Mouse (Mus musculus) intestine, postnatal 0 days (tissue): ENCODE results near the gene Myg1. TPM values are rescaled to one million over a fixed set of nuclear protein-coding genes. Genes with fewer than 3 reads are reported as not detected.

Experiments
- ATAC-seq: fragments of 200-750 bp; cut with Nextera tagmentation; 2 replicates; pipeline ENCODE4 v1.8.0; 2017; ENCODE audit warnings: mild to moderate bottlenecking, moderate TSS enrichment, moderate library complexity
- H3K27ac ChIP-seq: fragments of 300-500 bp; sonication (generic); 2 replicates; pipeline ENCODE4 v1.5.1; 2014; ENCODE audit warnings: mild to moderate bottlenecking, low read depth, low read length, moderate library complexity
- H3K27me3 ChIP-seq: fragments of 300-500 bp; sonication (generic); replicated peaks from 2 replicates; pipeline ENCODE4 v1.6.1; 2014; ENCODE audit warnings: low read length, mixed read lengths; ENCODE audit not compliant: control insufficient read depth, insufficient read depth
- H3K36me3 ChIP-seq: fragments of 300-500 bp; sonication (generic); 2 replicates; pipeline ENCODE4 v1.6.1; 2014; ENCODE audit warnings: mild to moderate bottlenecking, moderate library complexity; ENCODE audit not compliant: control insufficient read depth, insufficient read depth
- H3K4me1 ChIP-seq: fragments of 300-500 bp; sonication (generic); replicated peaks from 2 replicates; pipeline ENCODE4 v1.6.1; 2014; ENCODE audit warnings: antibody characterized with exemption, low read length, mixed read lengths; ENCODE audit not compliant: control insufficient read depth, insufficient read depth
- H3K4me2 ChIP-seq: fragments of 300-500 bp; sonication (generic); replicated peaks from 2 replicates; pipeline ENCODE4 v1.6.1; 2014; ENCODE audit warnings: low read depth, mild to moderate bottlenecking, moderate library complexity
- H3K4me3 ChIP-seq: fragments of 300-500 bp; sonication (generic); 2 replicates; pipeline ENCODE4 v1.5.1; 2014; ENCODE audit warnings: low read depth, low read length
- H3K9ac ChIP-seq: fragments of 300-500 bp; sonication (generic); 2 replicates; pipeline ENCODE4 v1.6.1; 2014; ENCODE audit warnings: mild to moderate bottlenecking, low read depth, low read length
- H3K9me3 ChIP-seq: fragments of 300-500 bp; sonication (generic); 2 replicates; pipeline ENCODE4 v1.6.1; 2016; ENCODE audit warnings: mixed run types; ENCODE audit not compliant: control insufficient read depth
- CTCF ChIP-seq: sonication (generic); IDR thresholded peaks from 2 replicates; pipeline ENCODE4 v1.5.1; 2016; ENCODE audit warnings: low read depth, mild to moderate bottlenecking, control low read depth, antibody characterized with exemption, moderate library complexity
- WGBS: fragments of 180-500 bp; shearing (Covaris S2); extraction: QIAGEN DNeasy Blood & Tissue Kit; methylation state at CpG from one replicate; pipeline ENCODE4 v1.1.7; 2014; 5-methylcytosine and 5-hydroxymethylcytosine counted together
- polyA plus RNA-seq: library from polyadenylated mRNA; unstranded; fragments of >200 nt; fragmentation: Nextera tagmentation; extraction: Ambion mirVana; gene quantifications from 2 replicates; pipeline ENCODE4 v1.2.1, GENCODE M21; 2015

Myg1 gene
- polyA plus RNA-seq, 1 experiment from 2014 or later: 41.5 TPM

DNA sequence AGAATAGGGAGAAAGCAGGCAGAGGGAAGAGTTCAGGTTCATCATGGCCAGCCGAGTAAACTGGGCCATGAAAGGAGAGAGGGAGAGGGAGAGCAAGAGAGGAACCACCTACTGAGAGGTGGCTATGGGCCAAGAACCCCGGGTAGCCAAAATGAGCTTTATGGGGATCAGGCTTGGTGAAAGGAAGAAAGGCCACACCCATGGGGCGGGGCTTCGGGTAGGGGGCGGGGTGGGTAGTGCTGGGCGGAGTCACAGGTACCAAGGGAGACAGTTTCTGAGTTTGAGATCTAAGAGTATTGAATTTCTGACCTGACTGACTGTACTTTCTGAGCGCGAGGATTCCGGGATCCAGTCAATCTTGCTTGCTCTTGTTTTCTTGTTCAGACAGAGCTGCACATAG lies 55.1 kb downstream of the Myg1 start:
- H3K36me3 ChIP-seq: no peaks in the 10 kb centered on the region
- ATAC-seq: no peak
- no peaks in the 10 kb centered on the region for H3K9me3 ChIP-seq
- H3K4me1 ChIP-seq: no peaks in the 10 kb centered on the region
- no peak for TF ChIP-seq CTCF
- 47% methylated on average over 9 of the region's 9 CpGs for WGBS
- no peak overlapping the region for H3K4me2 ChIP-seq
- no peak overlapping the region for H3K9ac ChIP-seq
- no peak overlapping the region for H3K27ac ChIP-seq
- no peak overlapping the region for H3K4me3 ChIP-seq
- no peaks in the 10 kb centered on the region for H3K27me3 ChIP-seq

Other genes starting within 250 kb of the Myg1 start
- gene Tns2, start 231.3 kb upstream of the Myg1 start, polyA plus RNA-seq: 11.7 and 15.0 TPM in 2 replicates
- 26.3 and 26.7 TPM in 2 replicates for gene Spryd3, start 195.5 kb upstream of the Myg1 start, polyA plus RNA-seq
- gene Igfbp6, start 187.3 kb upstream of the Myg1 start, polyA plus RNA-seq: 27.8 and 29.1 TPM in 2 replicates
- 52.7 and 56.7 TPM in 2 replicates for gene Soat2, start 181.2 kb upstream of the Myg1 start, polyA plus RNA-seq
- gene Zfp740, start 128.5 kb upstream of the Myg1 start, polyA plus RNA-seq: 14.1 and 16.0 TPM in 2 replicates
- 22.8 and 26.8 TPM in 2 replicates for gene Csad, start 127.0 kb upstream of the Myg1 start, polyA plus RNA-seq
- 2.6 and 2.9 TPM in 2 replicates for gene Itgb7, start 99.8 kb upstream of the Myg1 start, polyA plus RNA-seq
- gene Rarg, start 74.2 kb upstream of the Myg1 start, polyA plus RNA-seq: 5.9 and 7.3 TPM in 2 replicates
- 0.07 TPM in 1 of 2 replicates, not detected in the other for gene Gm9918, start 61.1 kb upstream of the Myg1 start, polyA plus RNA-seq
- gene Mfsd5, start 52.3 kb upstream of the Myg1 start, polyA plus RNA-seq: 80.4 and 81.1 TPM in 2 replicates
- gene Espl1, start 35.4 kb upstream of the Myg1 start, polyA plus RNA-seq: 4.7 and 5.4 TPM in 2 replicates
- gene Pfdn5, start 5.6 kb upstream of the Myg1 start, polyA plus RNA-seq: 339 and 341 TPM in 2 replicates
- 15.0 and 16.8 TPM in 2 replicates for gene Aaas, start 19.1 kb downstream of the Myg1 start, polyA plus RNA-seq
- gene Sp7, start 35.5 kb downstream of the Myg1 start, polyA plus RNA-seq: 0.07 and 0.14 TPM in 2 replicates
- 5.6 and 5.8 TPM in 2 replicates for gene Sp1, start 74.4 kb downstream of the Myg1 start, polyA plus RNA-seq
- gene Amhr2, start 113.7 kb downstream of the Myg1 start, polyA plus RNA-seq: 0.35 and 0.50 TPM in 2 replicates
- gene Prr13, start 127.3 kb downstream of the Myg1 start, polyA plus RNA-seq: 394 and 398 TPM in 2 replicates
- 109 and 115 TPM in 2 replicates for gene Pcbp2, start 138.8 kb downstream of the Myg1 start, polyA plus RNA-seq
- 3.5 TPM in 1 of 2 replicates, not detected in the other for gene Gm10337, start 172.0 kb downstream of the Myg1 start, polyA plus RNA-seq
- gene Map3k12, start 185.4 kb downstream of the Myg1 start, polyA plus RNA-seq: 3.1 and 3.5 TPM in 2 replicates
- gene Tarbp2, start 186.5 kb downstream of the Myg1 start, polyA plus RNA-seq: 50.2 and 50.4 TPM in 2 replicates
- 1.1 TPM in 2 replicates for gene Npff, start 193.2 kb downstream of the Myg1 start, polyA plus RNA-seq